Mouse (Mus musculus) kidney, adult 11 months (tissue): ENCODE data around the gene Fdx1l.

Source experiments
- DNase-seq: peaks from one replicate; pipeline ENCODE4 v3.0.0; 2022

Fdx1l gene

GRCm38 (mm10) chr9:21026849-21027248 lies 46.6 kb downstream of the Fdx1l start:
- DNase-seq = no peak

GRCm38 (mm10) chr9:21025258-21025810 lies 48.1 kb downstream of the Fdx1l start:
- no peak for DNase-seq

GRCm38 (mm10) chr9:21022726-21023125 lies 50.7 kb downstream of the Fdx1l start:
- DNase-seq = no peak

GRCm38 (mm10) chr9:21022288-21022687 lies 51.1 kb downstream of the Fdx1l start:
- DNase-seq = no peak

GRCm38 (mm10) chr9:21021363-21021762 lies 52.1 kb downstream of the Fdx1l start:
- DNase-seq = no peak

DNA sequence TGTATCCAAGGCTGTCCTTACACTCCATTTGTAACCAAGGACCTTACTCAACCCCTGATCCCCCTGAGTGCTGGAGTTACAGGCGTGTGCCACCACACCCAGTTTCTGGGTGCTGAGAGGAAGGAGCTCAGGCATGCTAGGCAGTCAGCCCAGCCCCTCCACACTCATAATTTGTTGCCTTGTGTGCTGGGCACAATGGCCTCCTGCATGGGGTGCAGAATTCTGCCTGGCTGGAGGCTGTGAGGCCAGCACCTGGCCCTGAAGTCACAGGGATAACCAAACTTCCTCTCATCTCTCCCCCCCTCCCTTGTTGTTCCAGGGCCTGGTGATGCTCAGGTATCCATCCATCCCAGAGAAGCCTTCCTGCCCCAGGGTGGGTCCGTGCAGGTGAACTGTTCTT lies 54.8 kb downstream of the Fdx1l start:
- DNase-seq = no peak
